Mouse (Mus musculus) limb, embryonic 12.5 days (tissue): ENCODE data around the gene Parp9. TPM values are rescaled to one million over a fixed set of nuclear protein-coding genes. Genes with fewer than 3 reads are reported as not detected.
"Not testable (repeated sequence)": the region's sequence is repeated elsewhere in the genome, so short reads cannot be mapped to it uniquely, and the experiment has no call there.

Source experiments
- ATAC-seq: fragments of 200-750 bp; cut with Nextera tagmentation; 2 replicates; pipeline ENCODE4 v1.8.0; 2017; ENCODE audit warnings: low read depth, moderate TSS enrichment; ENCODE audit not compliant: insufficient number of reproducible peaks, insufficient read depth, low FRiP score, low TSS enrichment
- H3K27ac ChIP-seq: fragments of 300-500 bp; sonication (generic); 2 replicates; pipeline ENCODE4 v1.5.1; 2016; ENCODE audit warnings: mild to moderate bottlenecking, moderate library complexity
- H3K27me3 ChIP-seq: fragments of 300-500 bp; sonication (generic); 2 replicates; pipeline ENCODE4 v1.6.1; 2016; ENCODE audit warnings: mild to moderate bottlenecking, moderate library complexity
- H3K36me3 ChIP-seq: fragments of 300-500 bp; sonication (generic); 2 replicates; pipeline ENCODE4 v1.6.1; 2016; ENCODE audit warnings: mild to moderate bottlenecking, moderate library complexity
- H3K4me1 ChIP-seq: fragments of 300-500 bp; sonication (generic); replicated peaks from 2 replicates; pipeline ENCODE4 v1.6.1; 2016
- H3K4me2 ChIP-seq: fragments of 300-500 bp; sonication (generic); 2 replicates; pipeline ENCODE4 v1.6.1; 2016; ENCODE audit warnings: mild to moderate bottlenecking, moderate library complexity
- H3K4me3 ChIP-seq: fragments of 300-500 bp; sonication (generic); replicated peaks from 2 replicates; pipeline ENCODE4 v1.5.1; 2016; ENCODE audit warnings: mild to moderate bottlenecking
- H3K9ac ChIP-seq: fragments of 300-500 bp; sonication (generic); replicated peaks from 2 replicates; pipeline ENCODE4 v1.6.1; 2016; ENCODE audit warnings: mild to moderate bottlenecking, moderate library complexity
- H3K9me3 ChIP-seq: fragments of 300-500 bp; sonication (generic); 2 replicates; pipeline ENCODE4 v1.6.1; 2016; ENCODE audit warnings: mild to moderate bottlenecking, moderate library complexity
- WGBS: fragments of 180-500 bp; shearing (Covaris S2); methylation state at CpG from one replicate; pipeline ENCODE4 v1.1.7; 2016; 5-methylcytosine and 5-hydroxymethylcytosine counted together
- polyA plus RNA-seq: library from polyadenylated mRNA; unstranded; fragments of >200 nt; fragmentation: Nextera tagmentation; extraction: Ambion mirVana; gene quantifications from 2 replicates; pipeline ENCODE4 v1.2.1, GENCODE M21; 2016

Parp9 gene
- polyA plus RNA-seq, 1 experiment from 2014 or later: 3.8 TPM

DNA sequence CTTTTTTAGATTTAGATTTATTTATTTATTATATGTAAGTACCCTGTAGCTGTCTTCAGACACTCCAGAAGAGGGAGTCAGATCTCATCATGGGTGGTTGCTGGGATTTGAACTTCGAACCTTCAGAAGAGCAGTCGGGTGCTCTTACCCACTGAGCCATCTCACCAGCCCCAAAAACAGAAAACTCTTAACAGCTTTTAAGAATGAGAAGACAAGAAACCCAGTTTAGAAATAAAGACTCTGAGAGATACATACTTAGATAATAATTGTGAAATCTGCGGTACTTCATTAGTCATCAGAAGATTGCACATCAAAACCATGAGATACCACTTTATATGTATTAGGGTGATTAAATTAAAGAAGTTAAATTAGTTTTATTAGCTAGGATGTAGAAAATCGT, 60.6 kb downstream of the Parp9 start:
- not testable (repeated sequence) for H3K4me2 ChIP-seq, H3K27ac ChIP-seq, H3K4me3 ChIP-seq, H3K9me3 ChIP-seq, H3K9ac ChIP-seq, H3K27me3 ChIP-seq, H3K4me1 ChIP-seq, ATAC-seq
- peaks cover 16% of the 10 kb centered on the region for H3K36me3 ChIP-seq
- WGBS: 94% methylated on average over 4 of the region's 4 CpGs

GRCm38 (mm10) chr16:36008396-36008795, 70.1 kb downstream of the Parp9 start:
- no peak overlapping the region for H3K4me3 ChIP-seq
- no peaks in the 10 kb centered on the region for H3K9me3 ChIP-seq
- H3K9ac ChIP-seq: no peak overlapping the region
- over 99% methylated on average over 3 of the region's 3 CpGs for WGBS
- H3K4me2 ChIP-seq: no peak overlapping the region
- ATAC-seq: no peak
- H3K27ac ChIP-seq: no peak overlapping the region
- no peaks in the 10 kb centered on the region for H3K4me1 ChIP-seq
- H3K36me3 ChIP-seq: peaks cover 36% of the 10 kb centered on the region
- H3K27me3 ChIP-seq: no peaks in the 10 kb centered on the region

- WGBS: 88% methylated on average over 1 of the region's 1 CpGs
- no peaks in the 10 kb centered on the region for H3K27me3 ChIP-seq
- H3K4me2 ChIP-seq: no peak overlapping the region
- ATAC-seq: no peak
- H3K27ac ChIP-seq: no peak overlapping the region
- no peaks in the 10 kb centered on the region for H3K9me3 ChIP-seq
- H3K4me1 ChIP-seq: no peaks in the 10 kb centered on the region
- no peak overlapping the region for H3K4me3 ChIP-seq
- no peak overlapping the region for H3K9ac ChIP-seq
- peaks cover 51% of the 10 kb centered on the region for H3K36me3 ChIP-seq
Measured at GRCm38 (mm10) chr16:36016335-36016734, 78.1 kb downstream of the Parp9 start.

Other genes with a start within 250 kb of the Parp9 start
- 17.0 and 21.3 TPM in 2 replicates for gene Dirc2, start 169.1 kb upstream of the Parp9 start, polyA plus RNA-seq
- gene Hspbap1, start 168.1 kb upstream of the Parp9 start, polyA plus RNA-seq: 21.6 and 22.9 TPM in 2 replicates
- gene Parp14, start 66.9 kb upstream of the Parp9 start, polyA plus RNA-seq: 0.43 and 0.46 TPM in 2 replicates
- 3.8 and 3.9 TPM in 2 replicates for gene Dtx3l, start 681 bp downstream of the Parp9 start, polyA plus RNA-seq
- gene Kpna1, start 40.3 kb downstream of the Parp9 start, polyA plus RNA-seq: 48.4 and 51.0 TPM in 2 replicates
- 11.3 and 11.6 TPM in 2 replicates for gene Wdr5b, start 102.7 kb downstream of the Parp9 start, polyA plus RNA-seq
- gene Fam162a, start 133.1 kb downstream of the Parp9 start, polyA plus RNA-seq: 340 and 357 TPM in 2 replicates
- 100 and 108 TPM in 2 replicates for gene Ccdc58, start 133.2 kb downstream of the Parp9 start, polyA plus RNA-seq
- gene Csta1, start 192.8 kb downstream of the Parp9 start, polyA plus RNA-seq: 0.16 and 0.58 TPM in 2 replicates
- gene Stfa2l1, start 218.3 kb downstream of the Parp9 start, polyA plus RNA-seq: not detected in 2 replicates
- gene Gm5483, start 245.7 kb downstream of the Parp9 start, polyA plus RNA-seq: 1.2 and 1.4 TPM in 2 replicates